Mouse (Mus musculus) embryonic fibroblast, embryonic 13.5 days (primary cell): ENCODE data around the gene Map3k20. TPM values are rescaled to one million over a fixed set of nuclear protein-coding genes. Genes with fewer than 3 reads are reported as not detected.

Experiments
- H3K27ac ChIP-seq: 2 replicates; pipeline ENCODE4 v1.5.1; 2012; ENCODE audit warnings: low read length, control low read depth, inconsistent platforms; ENCODE audit not compliant: insufficient read depth
- H3K4me1 ChIP-seq: 2 replicates; pipeline ENCODE4 v1.6.1; 2011; ENCODE audit warnings: low read length; ENCODE audit not compliant: control insufficient read depth, insufficient read depth
- H3K4me3 ChIP-seq: 2 replicates; pipeline ENCODE4 v1.5.1; 2011; ENCODE audit warnings: mild to moderate bottlenecking, control low read depth, low read length; ENCODE audit not compliant: insufficient read depth
- CTCF ChIP-seq: IDR thresholded peaks from 2 replicates; pipeline ENCODE4 v1.5.1; 2011; ENCODE audit warnings: mild to moderate bottlenecking, control low read depth, low read length, moderate library complexity, borderline replicate concordance; ENCODE audit not compliant: insufficient read depth
- POLR2A ChIP-seq: IDR thresholded peaks from 2 replicates; pipeline ENCODE4 v1.6.1; 2011; ENCODE audit warnings: low read depth, mild to moderate bottlenecking, control low read depth, low read length, moderate library complexity
- polyA plus RNA-seq: library from polyadenylated mRNA; stranded (reverse); fragments of >200 nt; gene quantifications from 2 replicates; pipeline ENCODE4 v1.2.4, GENCODE M21; 2011; ENCODE audit warnings: low read depth; ENCODE audit not compliant: missing spikeins, insufficient read length

Map3k20 gene
- polyA plus RNA-seq, 1 experiment = 103 TPM

GRCm38 (mm10) chr2:72292573-72292972 lies 7.1 kb downstream of the Map3k20 start:
- Histone ChIP-seq H3K4me3 (no peak overlapping the region), H3K4me1 (peaks cover 21% of the 10 kb centered on the region), H3K27ac (no peak overlapping the region)
- TF ChIP-seq POLR2A (no peak), CTCF (no peak)

GRCm38 (mm10) chr2:72294994-72295393 lies 9.6 kb downstream of the Map3k20 start:
- peak overlapping the region; percentile 21 for H3K27ac ChIP-seq
- TF ChIP-seq POLR2A = no peak
- no peak for TF ChIP-seq CTCF
- H3K4me1 ChIP-seq = peaks cover 19% of the 10 kb centered on the region
- no peak overlapping the region for H3K4me3 ChIP-seq

- TF ChIP-seq POLR2A (no peak), CTCF (no peak)
- H3K4me1 ChIP-seq = peaks cover 20% of the 10 kb centered on the region
- H3K4me3 ChIP-seq = no peak overlapping the region
- H3K27ac ChIP-seq = peak overlapping the region; percentile 54
Observed at GRCm38 (mm10) chr2:72296984-72297715, 11.7 kb downstream of the Map3k20 start.

- no peak for TF ChIP-seq POLR2A
- TF ChIP-seq CTCF = no peak
- H3K27ac ChIP-seq = peak overlapping the region; percentile 54
- peaks cover 20% of the 10 kb centered on the region for H3K4me1 ChIP-seq
- no peak overlapping the region for H3K4me3 ChIP-seq
Observed at GRCm38 (mm10) chr2:72297716-72298082, 12.3 kb downstream of the Map3k20 start.

- Histone ChIP-seq H3K27ac (peak overlapping the region; percentile 54), H3K4me3 (no peak overlapping the region), H3K4me1 (peaks cover 20% of the 10 kb centered on the region)
- no peak for TF ChIP-seq POLR2A
- no peak for TF ChIP-seq CTCF
Observed at GRCm38 (mm10) chr2:72298406-72298805, 13.0 kb downstream of the Map3k20 start.

GRCm38 (mm10) chr2:72301194-72301916 lies 15.9 kb downstream of the Map3k20 start:
- H3K4me1 ChIP-seq = peaks cover 15% of the 10 kb centered on the region
- 0 out of 2 replicates have a peak overlapping the region, but pooled peaks have one; percentile 34 for H3K27ac ChIP-seq
- no peak for TF ChIP-seq POLR2A
- no peak for TF ChIP-seq CTCF
- H3K4me3 ChIP-seq = no peak overlapping the region

GRCm38 (mm10) chr2:72305738-72306137 lies 20.3 kb downstream of the Map3k20 start:
- Histone ChIP-seq H3K4me3 (no peak overlapping the region), H3K27ac (no peak overlapping the region), H3K4me1 (peaks cover 16% of the 10 kb centered on the region)
- no peak for TF ChIP-seq POLR2A

- peak overlapping the region; percentile 81 for H3K27ac ChIP-seq
- H3K4me3 ChIP-seq = no peak overlapping the region
- peaks cover 21% of the 10 kb centered on the region for H3K4me1 ChIP-seq
- TF ChIP-seq POLR2A = no peak
- no peak for TF ChIP-seq CTCF
Observed at GRCm38 (mm10) chr2:72308351-72308750, 22.9 kb downstream of the Map3k20 start.

- TF ChIP-seq CTCF = no peak
- TF ChIP-seq POLR2A = no peak
Observed at GRCm38 (mm10) chr2:72308981-72309380, 23.5 kb downstream of the Map3k20 start.

GRCm38 (mm10) chr2:72311486-72311885 lies 26.0 kb downstream of the Map3k20 start:
- no peak overlapping the region for H3K27ac ChIP-seq
- TF ChIP-seq CTCF (no peak), POLR2A (no peak)
- H3K4me1 ChIP-seq = peaks cover 17% of the 10 kb centered on the region
- no peak overlapping the region for H3K4me3 ChIP-seq

More at GRCm38 (mm10) chr2:72308981-72309380, 23.5 kb downstream of the Map3k20 start:
- H3K4me3 ChIP-seq = no peak overlapping the region
- H3K27ac ChIP-seq = peak overlapping the region; percentile 81
- peaks cover 21% of the 10 kb centered on the region for H3K4me1 ChIP-seq
